Mouse (Mus musculus) MEL (cell line): ENCODE measurements at regions not wholly inside any gene's neighbourhood (a gene's known extent, or its start where the extent isn't known, plus 50 kb on each side); places are given as distances from the start of the nearest gene placed in this dataset.

Experiments used
- CHD2 ChIP-seq: IDR thresholded peaks from 2 replicates; pipeline ENCODE4 v1.6.1; 2011; ENCODE audit warnings: low read length, improper control_type of control experiment
- CTCF ChIP-seq, 3 experiments: IDR thresholded peaks in 2 of 3; conservative IDR thresholded peaks in 1 of 3; 2 replicates each; pipeline ENCODE4 v1.5.1; 2011 to 2012; ENCODE audit warnings: low read length in 3 of 3, low read depth in 2 of 3, mild to moderate bottlenecking in 2 of 3, improper control_type of control experiment in 1 of 3, inconsistent platforms in 1 of 3, mixed read lengths in 1 of 3, moderate library complexity in 1 of 3; ENCODE audit not compliant: control insufficient read depth in 1 of 3, insufficient read depth in 1 of 3, poor library complexity in 1 of 3, severe bottlenecking in 1 of 3
- EP300 ChIP-seq, 2 experiments: IDR thresholded peaks; 2 replicates each; pipeline ENCODE4 v1.6.1; 2011; ENCODE audit warnings: improper control_type of control experiment in 2 of 2, low read length in 2 of 2, low read depth in 1 of 2, mild to moderate bottlenecking in 1 of 2
- GABPA ChIP-seq: IDR thresholded peaks from 2 replicates; pipeline ENCODE4 v1.6.1; 2012; ENCODE audit warnings: low read depth, mild to moderate bottlenecking, inconsistent platforms, low read length, improper control_type of control experiment, moderate library complexity
- GATA1 ChIP-seq: IDR thresholded peaks from 2 replicates; pipeline ENCODE4 v1.6.1; 2011; ENCODE audit warnings: low read depth, low read length, improper control_type of control experiment
- HCFC1 ChIP-seq: IDR thresholded peaks from 2 replicates; pipeline ENCODE4 v1.6.1; 2012; ENCODE audit warnings: low read depth, mild to moderate bottlenecking, inconsistent platforms, low read length, improper control_type of control experiment, moderate library complexity
- MAX ChIP-seq: IDR thresholded peaks from 2 replicates; pipeline ENCODE4 v1.6.1; 2011; ENCODE audit warnings: low read length, improper control_type of control experiment
- POLR2A ChIP-seq, 2 experiments: IDR thresholded peaks; 2 replicates each; pipeline ENCODE4 v1.6.1; 2011 to 2012; ENCODE audit warnings: low read length in 2 of 2, mild to moderate bottlenecking in 2 of 2, control low read depth in 1 of 2, improper control_type of control experiment in 1 of 2, low read depth in 1 of 2, moderate library complexity in 1 of 2; ENCODE audit not compliant: control insufficient read depth in 1 of 2, insufficient read depth in 1 of 2, poor library complexity in 1 of 2
- RAD21 ChIP-seq: IDR thresholded peaks from 2 replicates; pipeline ENCODE4 v1.6.1; 2011; ENCODE audit warnings: mild to moderate bottlenecking, low read depth, low read length, improper control_type of control experiment
- TCF12 ChIP-seq: IDR thresholded peaks from 2 replicates; pipeline ENCODE4 v1.6.1; 2014; ENCODE audit warnings: low read depth, mild to moderate bottlenecking, inconsistent platforms, low read length, improper control_type of control experiment, moderate library complexity
- ZC3H11A ChIP-seq: IDR thresholded peaks from 2 replicates; pipeline ENCODE4 v1.6.1; 2012; ENCODE audit warnings: low read depth, mild to moderate bottlenecking, inconsistent platforms, low read length, improper control_type of control experiment

GRCm38 (mm10) chr12:70695162-70695561 is 130.2 kb upstream of the Frmd6 start:
- no peak for TF ChIP-seq CHD2
- no peak for TF ChIP-seq EP300 (IDR thresholded peaks at IDR 0.05; ENCODE audit: low read depth in 1 of 2, low read length in 2 of 2)
- no peak for TF ChIP-seq CTCF (IDR thresholded peaks at IDR 0.05 in 2 of 3, conservative IDR thresholded peaks at IDR 0.05 in 1 of 3; ENCODE audit: control insufficient read depth in 1 of 3, insufficient read depth in 1 of 3, low read depth in 2 of 3, low read length in 3 of 3, poor library complexity in 1 of 3, severe bottlenecking in 1 of 3)
- TF ChIP-seq POLR2A (IDR thresholded peaks at IDR 0.05; ENCODE audit: control insufficient read depth in 1 of 2, insufficient read depth in 1 of 2, low read depth in 1 of 2, low read length in 2 of 2, poor library complexity in 1 of 2) = no peak
- no peak for TF ChIP-seq RAD21
- no peak for TF ChIP-seq ZC3H11A
- no peak for TF ChIP-seq GATA1
- TF ChIP-seq MAX = no peak
- no peak for TF ChIP-seq TCF12
- TF ChIP-seq GABPA = no peak
- TF ChIP-seq HCFC1 = no peak
